Mouse (Mus musculus): ENCODE data around the gene Slc25a27.
A peak's percentile ranks its signal among the peaks of the same experiment; 100 is the strongest.

The Slc25a27 gene

GRCm38 (mm10) chr17:43646925-43647324 is 20.1 kb downstream of the Slc25a27 start:
- no peak for DNase-seq (ENCODE audit: low spot score)

GRCm38 (mm10) chr17:43645136-43645535 is 21.9 kb downstream of the Slc25a27 start:
- no peak for DNase-seq (ENCODE audit: low spot score)

GRCm38 (mm10) chr17:43644375-43644774 is 22.6 kb downstream of the Slc25a27 start:
- DNase-seq (ENCODE audit: low spot score): no peak

DNA sequence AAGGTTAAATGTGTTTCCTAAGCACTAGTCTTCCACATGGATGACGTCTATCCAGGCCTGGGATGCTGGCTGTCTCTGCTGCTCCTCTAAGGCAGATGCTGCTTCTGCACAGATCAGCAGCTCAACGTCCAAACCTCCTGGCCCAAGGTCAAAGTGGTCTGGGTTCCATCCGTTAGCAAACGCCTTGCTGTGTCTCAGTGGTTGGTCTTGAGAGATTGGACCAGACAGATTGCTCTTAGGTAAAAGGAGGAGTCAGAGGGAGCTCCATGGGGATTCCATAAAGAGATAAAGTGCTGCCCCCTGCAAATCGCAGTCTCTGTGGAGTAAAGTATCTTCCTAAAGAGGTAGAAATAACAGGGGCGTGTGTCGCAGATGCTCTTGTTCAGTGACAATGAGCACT is 23.8 kb downstream of the Slc25a27 start:
- no peak for DNase-seq (ENCODE audit: low spot score)

- no peak for DNase-seq (ENCODE audit: low spot score)
Measured at GRCm38 (mm10) chr17:43640825-43641224, 26.2 kb downstream of the Slc25a27 start.

DNA sequence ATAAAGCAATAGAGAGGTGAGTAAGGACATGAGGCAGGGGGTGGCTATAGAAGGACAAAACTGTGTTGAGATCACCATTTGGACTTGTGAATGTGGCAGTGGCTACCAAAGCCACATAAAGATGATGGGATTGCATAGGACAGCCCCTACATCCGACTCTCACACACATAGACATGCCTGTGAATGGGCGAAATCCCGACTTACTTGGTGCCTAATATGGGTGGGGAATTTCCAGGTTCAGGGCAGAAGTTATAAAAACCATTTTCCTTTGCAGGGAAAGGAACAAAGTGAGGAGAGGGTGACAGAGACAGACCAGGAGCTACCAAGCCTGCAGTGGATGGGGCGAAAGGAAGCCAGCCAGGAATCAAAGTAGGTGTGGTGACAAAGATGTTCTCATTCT is 29.9 kb downstream of the Slc25a27 start:
- DNase-seq (ENCODE audit: low spot score): no peak

DNA sequence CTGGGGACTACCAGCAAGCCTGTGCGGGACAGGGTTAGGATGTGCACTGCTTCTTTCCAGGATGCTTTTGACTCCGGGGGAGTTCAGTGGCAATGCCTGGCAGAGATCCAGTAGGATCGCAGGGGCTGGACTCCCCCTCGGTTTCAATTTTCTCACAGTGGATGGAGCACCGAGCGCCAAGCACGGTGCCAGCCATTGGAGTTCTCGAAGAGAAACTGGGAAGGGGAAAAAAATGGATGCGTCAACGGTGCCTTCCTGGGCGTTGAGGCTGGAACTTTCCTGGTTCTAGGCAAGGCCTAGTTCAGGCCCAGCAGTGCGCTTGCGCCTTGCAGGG is 36.6 kb downstream of the Slc25a27 start:
- DNase-seq (ENCODE audit: low spot score): no peak

DNA sequence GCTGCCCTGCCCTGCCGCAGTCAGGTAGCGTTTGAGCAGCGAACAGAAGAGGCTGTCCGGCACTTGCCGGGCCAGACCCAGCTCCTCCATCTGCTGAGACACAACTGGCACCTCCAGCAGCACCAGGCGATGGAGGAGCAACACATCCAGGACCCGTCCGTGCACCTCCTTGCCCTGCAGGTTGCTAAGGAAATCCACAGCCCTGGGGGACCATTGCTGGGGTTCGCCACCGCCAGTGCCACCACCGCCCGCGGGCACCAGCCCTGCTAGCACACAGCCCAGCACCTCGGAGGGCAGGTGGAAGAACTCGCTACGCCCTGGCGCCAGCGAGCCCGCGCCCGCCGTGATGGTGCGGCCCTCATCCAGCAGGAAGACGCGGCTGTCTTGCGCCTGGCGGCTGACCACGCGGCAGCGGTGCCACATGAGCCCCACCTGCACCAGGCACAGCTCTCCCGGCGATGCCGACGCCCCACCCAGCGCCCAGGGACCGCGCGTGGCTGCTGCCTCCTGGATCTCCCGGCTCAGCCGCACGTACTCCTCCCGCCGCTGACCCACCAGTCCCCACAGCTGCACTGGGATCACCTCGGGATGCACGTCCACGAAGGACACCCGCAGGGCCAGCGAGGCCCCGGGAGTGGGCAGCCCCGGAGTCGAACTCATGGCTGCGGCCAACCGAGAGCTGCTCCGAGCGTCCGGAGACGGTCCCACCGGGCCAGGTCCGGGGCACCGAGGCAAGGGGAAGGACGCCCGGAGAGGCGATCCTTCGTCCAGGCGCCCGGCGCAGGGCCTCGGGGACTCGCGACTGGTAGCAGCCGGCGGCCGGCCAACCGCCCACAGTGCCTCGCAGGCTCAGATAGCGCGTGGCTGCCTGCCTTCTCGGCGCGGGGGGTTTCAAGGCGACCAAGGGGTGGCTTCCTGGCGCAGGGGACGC is 37.3 kb downstream of the Slc25a27 start, which contains the start of gene Tdrd6:
Gene Tdrd6 (minus strand): TSS at position 804 of the 931 bp plus-strand sequence.
- no peak for DNase-seq (ENCODE audit: low spot score)

GRCm38 (mm10) chr17:43629026-43629495 is 38.0 kb downstream of the Slc25a27 start:
- no peak for DNase-seq (ENCODE audit: low spot score)

DNA sequence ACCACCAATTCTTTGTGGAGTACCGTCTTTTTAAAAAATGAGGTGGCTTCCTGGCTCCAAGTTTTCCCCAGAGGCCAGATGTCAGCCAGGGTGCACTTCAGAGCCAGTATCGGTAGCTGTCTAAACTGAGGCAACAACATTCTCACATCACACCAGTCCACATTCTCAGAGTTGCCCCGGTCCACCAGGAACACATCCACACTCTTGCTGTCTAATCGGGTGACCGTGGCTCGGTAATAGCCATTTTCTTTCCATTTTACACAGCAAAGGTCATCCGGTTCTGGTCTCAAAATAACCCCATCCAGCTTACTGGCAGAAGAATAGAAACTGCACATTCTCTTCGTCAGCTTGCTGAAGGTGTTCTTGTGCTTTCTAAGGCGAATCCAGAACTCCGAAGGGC is 38.8 kb downstream of the Slc25a27 start:
- no peak for DNase-seq (ENCODE audit: low spot score)

- no peak for DNase-seq (ENCODE audit: low spot score)
Measured at GRCm38 (mm10) chr17:43622076-43622475, 44.9 kb downstream of the Slc25a27 start.

- no peak for DNase-seq (ENCODE audit: low spot score)
Measured at GRCm38 (mm10) chr17:43619156-43619555, 47.9 kb downstream of the Slc25a27 start.

GRCm38 (mm10) chr17:43612221-43612620 is 54.8 kb downstream of the Slc25a27 start:
- no peak for DNase-seq (ENCODE audit: low spot score)

- DNase-seq (ENCODE audit: low spot score): no peak
Measured at GRCm38 (mm10) chr17:43611586-43611985, 55.4 kb downstream of the Slc25a27 start.

DNA sequence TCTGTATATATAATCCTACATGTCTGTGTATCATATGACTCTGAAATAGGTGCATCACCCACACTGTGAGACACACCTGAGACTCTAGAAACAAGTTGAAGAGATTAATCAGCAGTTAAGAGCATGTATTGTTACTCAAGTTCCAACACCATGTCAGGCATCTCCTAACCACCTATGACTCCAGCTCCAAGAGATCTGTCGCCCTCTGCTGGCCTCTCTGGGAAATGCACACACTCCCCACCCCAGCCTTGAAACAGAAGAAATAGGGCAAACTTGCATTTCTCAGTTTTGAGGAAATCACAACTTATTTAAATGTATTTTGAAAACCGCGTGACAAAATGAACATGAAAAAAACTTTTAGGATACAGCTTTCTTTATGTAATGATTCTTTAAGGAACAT is 60.3 kb downstream of the Slc25a27 start:
- peak; percentile 46 for DNase-seq (ENCODE audit: low spot score)

DNA sequence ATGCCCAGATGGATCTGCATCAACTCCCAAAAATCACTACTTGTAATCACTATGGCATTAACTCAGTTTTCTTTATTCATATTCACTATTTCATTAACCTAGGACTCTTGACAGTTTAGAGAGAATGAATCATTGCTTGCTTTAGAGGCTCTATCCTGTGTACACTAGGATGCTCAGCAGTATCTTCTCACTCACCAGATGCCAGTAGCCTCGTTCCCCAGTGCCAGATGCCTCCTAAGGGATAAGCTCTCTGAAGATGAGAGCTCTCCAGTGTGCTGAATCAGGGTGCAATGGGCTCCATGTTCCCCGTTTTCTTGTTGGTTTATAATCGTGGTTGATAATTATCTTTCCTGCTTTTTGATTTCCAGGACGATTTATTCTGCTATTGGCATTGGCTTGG is 68.3 kb downstream of the Slc25a27 start:
- no peak for DNase-seq (ENCODE audit: low spot score)

- no peak for DNase-seq (ENCODE audit: low spot score)
Measured at GRCm38 (mm10) chr17:43597742-43598141, 69.3 kb downstream of the Slc25a27 start.

DNA sequence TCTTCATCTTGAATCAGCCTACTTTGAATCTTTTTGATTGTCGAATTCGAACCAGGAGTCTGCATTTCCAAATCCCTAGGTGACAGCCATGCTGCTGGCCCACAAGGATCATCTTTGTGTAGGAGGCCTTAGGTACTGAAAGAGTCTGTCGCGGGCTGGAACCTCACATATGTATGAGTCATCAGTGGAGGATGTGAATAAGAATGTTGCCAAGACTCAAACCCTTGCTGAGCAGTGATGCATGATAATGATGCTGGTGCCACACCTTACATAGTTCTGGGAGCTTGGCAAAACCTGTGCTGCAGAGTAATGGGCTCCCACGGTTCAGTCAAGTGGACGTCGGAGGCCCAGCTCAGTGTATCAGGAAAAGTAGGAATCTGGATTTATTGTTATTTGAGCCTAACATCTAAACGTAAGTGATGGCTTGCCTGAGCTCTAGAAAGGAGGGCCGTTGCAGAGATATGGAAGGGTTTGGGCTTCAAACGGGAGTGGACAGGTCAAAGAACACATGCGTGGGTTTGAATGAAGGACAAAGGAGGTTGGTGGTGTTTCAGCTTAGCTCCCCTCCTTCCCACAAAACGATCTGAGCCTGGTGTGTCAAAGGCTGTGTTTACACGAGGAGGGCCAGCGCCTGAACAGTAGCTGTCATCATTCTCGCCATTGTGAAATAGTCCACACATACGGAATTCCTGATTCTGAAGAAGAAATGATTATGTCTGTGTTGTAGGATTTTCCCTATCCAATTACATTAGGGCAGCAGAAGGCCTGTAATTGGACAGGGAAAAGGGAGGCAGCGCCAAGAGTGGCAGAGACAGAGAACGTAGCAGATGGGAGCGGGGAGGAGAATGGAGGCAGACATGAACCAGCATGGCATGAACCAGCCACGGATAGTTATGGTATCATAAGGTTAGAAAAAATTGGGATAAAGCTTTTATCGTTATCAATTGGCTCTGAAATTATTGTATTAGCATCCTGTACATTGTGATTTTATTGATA is 74.4 kb downstream of the Slc25a27 start:
- DNase-seq (ENCODE audit: low spot score): no peak

Data from ovary, postnatal 10 days (tissue).